Mouse (Mus musculus) mouse trophoblast stem cell (cell line): Measurements from ENCODE around the gene Dclk1.

Experiments
- in situ Hi-C, 2 experiments: fragments of 300-500 bp; cut with MseI, MboI; formaldehyde crosslinking; loops; 2 replicates in 1 of 2; 3 replicates in 1 of 2; pipeline ENCODE4 v1.15.1; 2025

Dclk1 gene

DNA sequence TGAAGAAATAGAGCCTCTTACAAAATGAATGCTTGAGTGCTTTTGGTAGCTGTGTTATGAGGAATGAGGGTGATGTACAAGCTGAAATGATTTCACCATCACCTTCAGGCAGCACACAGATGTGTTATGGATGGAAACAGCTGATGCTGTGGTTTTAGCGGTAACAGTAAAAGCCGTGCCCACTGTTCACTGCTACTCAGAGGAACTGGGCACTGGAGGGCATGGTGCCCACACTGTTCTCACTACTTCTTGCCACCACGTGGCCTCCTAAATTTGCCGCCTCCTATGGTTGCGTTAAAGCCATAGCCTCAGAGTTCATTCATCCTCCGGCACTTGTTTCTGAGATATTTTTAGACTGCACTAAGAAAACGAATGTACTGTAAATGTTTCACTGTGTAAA is 18.0 kb downstream of the Dclk1 start:
- in situ Hi-C loops: no loop called here

DNA sequence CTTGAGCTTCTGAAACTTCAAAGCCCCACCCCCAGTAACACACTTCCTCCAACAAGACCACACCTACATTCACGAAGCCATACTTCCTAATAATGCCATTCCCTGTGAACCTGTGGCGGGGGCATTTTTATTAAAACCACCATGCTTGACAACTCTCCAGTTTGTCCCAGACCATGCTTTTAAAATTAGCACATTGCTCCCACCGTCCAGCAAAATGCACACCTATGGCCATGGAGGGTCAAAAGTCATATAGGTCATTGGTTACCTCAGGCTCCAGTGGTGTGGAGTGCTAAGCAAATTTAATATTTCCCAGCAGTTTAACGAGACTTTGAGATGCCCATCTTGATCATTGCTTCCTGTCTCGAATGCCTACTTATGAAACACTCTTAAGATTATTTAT is 23.9 kb downstream of the Dclk1 start:
- in situ Hi-C loops: no loop called here

DNA sequence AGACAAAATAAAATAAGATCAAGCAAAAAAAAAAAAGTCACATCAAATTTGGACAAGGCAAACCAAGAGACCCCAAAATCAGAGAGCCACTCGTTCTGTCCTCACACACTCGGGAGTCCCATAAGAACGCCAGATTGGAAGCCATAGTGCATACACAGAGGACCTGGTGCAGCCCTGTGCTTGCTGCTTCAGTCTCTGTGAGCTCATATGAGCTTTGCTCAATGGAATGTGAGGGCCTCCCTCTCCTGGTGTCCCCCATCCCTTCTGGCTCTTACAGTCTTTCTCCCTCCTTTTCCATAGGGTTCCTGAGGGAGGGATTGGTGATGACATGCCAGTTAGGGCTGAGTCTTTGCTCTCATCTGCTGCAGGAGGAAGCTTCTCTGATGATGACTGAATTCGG is 27.6 kb downstream of the Dclk1 start:
- in situ Hi-C loops: no loop called here

DNA sequence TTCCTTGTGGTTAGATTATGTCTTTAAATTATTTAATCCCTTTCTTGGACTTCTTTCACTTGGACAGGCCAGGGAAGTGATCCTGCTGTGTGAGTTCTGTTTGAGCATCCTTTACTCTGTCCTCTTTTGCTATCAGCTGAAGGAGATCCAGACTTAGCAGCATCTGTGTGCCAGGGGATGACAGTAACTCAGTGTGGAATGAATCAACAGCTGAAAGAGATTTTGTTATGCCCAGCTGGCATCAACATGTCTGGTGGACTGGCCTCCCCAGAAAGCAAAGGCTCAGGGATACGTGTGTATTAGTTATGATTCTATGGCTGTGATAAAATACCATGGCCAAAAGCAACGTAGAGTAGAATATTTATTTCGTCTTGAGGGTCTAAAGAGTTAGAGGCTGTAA is 28.2 kb downstream of the Dclk1 start:
- in situ Hi-C loops: no loop called here

DNA sequence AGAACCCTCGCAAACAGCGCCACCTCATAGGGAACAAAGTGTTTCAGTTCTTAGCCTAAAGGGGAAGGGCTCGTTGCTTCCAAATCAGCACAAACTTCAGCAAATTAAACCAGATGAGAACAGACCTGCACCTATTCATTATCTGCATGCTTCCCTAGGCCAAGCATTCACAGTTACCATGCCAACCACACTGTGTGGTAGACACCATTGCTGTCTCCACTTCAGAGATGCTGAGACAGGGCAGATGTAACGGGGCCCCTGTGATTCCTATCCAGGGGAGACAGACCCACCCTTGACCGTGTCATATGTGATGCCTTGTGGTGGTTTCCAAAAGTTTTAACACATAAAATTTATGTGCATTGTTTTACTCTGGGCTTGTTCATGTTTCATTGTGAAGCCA is 28.8 kb downstream of the Dclk1 start:
- in situ Hi-C loops: no loop called here

DNA sequence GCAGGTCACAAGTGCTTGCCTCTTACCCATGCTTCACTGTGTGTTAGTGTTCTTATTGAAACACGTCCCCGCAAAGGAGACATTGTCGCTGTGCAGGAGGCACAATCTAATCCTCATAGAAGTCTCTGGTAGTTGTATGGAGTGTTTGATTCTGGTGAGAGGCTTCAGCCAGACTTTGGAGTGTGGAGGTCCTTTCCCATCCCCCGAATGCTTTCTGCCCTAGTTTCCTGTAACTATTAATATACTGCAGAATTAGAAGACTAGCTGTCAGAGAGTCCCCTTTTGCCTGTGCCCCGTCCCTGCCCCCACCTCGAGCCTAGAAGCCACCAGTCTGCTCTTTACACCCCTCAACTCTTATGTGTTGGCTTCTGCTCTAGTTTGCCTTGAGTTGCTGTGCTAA is 30.4 kb downstream of the Dclk1 start:
- in situ Hi-C loops: no loop called here

DNA sequence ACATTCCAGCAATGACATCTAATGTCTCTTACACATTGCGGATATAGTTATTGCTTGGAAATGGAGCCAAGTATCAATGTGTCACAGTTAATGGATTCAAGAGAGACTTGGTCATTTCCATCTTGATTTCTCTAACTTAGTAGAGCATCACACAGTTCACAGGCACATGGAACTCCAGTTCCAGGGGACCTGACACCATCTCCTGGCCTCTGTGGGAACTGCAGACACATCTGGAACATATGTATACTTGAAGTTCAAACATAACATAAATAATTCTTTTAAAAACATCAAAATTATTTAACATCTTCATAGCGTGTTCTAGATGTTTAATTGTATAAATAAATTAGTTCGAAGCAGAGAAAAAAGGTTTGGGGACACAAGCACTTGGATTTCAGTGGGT is 34.3 kb downstream of the Dclk1 start:
- in situ Hi-C loops: no loop called here

DNA sequence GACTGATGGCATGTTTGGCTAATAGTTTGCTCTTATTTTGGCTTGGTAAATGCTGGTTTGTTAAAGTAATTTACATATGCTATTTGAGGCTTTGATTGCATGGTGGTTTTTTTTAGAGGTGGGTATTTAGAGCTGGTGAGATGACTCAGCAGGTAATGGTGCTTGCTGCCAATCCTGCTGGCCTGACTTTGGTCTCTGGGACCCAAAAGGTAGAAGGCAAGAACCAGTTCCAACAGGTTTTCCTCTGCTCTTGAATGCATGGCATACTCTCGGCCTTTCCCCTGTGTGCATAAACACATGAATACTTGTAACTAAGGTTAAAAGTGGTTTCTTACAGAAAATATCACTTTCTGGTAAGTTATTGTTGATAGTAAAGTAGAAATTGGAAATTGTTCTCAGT is 34.7 kb downstream of the Dclk1 start:
- in situ Hi-C loops: no loop called here

DNA sequence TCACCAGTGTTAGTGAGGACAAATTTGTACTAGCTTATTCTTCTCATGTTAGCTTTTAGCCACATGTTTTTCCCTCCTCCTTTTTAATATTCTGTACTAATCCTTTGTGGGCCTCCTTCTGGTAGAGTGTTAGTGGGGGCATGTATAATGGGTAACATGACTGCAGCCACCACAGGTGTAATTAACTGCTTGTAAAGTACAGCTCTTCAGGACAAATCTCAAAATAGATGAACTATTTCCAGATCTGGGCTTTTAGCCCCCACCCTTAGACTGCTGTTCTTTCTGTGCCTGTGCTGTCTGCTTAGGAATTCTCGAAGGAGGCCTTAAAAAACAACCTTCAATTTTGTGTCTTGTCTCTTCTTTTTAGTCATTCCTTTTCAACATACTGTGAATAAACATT is 35.7 kb downstream of the Dclk1 start:
- in situ Hi-C loops: no loop called here

DNA sequence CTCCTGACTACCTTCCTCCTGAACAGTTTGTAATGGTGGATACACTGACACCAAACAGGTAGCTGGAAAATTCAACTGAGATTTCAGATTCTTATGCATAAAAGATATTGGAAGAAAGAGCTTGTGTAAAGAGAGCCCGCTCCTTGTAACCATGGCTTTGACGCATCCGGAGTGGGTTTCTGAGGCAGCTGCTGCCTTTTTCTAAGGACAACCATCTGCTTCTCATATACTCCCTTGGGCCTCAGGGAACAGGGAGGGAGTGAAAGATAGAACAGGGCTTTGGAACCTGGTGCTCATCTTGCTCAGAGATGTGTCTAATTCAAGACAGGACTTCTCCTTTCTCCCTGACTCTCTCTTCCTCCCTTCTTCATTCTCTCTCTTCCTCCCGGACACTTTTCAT is 37.8 kb downstream of the Dclk1 start:
- in situ Hi-C loops: no loop called here

DNA sequence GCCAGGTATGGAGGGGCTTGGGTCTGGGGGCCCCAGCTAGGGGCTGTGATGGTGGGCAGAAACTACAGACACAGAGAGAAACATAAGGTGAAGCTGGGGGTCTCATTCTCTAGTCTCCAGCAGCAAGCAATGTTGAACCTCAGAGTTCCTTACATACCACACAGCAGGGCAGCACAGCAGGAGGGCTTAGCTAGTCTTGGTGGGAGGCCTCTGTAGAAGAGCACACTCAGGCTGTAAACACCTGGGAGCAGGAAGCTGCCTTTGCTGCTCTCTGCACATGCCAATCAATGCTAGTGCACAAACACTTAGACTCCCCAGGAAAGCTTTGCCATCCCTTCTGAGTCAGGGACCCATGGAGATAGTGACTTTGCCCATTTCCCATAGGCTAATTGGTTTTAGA is 38.3 kb downstream of the Dclk1 start:
- in situ Hi-C loops: no loop called here

DNA sequence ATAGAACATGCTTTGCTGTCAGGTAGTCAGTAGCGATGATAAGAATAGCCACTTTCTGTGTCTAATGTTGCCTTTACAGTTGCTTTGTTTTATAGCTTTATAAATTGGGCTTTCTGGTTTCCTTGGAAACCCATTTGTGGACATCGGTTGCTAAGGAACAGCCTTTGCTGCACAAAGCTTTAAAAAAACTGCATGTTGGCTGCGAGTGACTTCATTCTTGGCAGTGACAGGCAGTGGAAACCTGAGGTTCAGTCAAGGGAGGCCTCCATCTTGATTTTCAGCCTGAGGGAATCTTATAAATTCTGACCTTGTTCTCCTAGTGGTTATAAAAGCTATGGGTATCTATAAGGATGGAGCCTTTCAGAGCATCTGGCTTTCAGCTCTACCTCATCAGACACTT is 42.1 kb downstream of the Dclk1 start:
- in situ Hi-C loops: no loop called here

DNA sequence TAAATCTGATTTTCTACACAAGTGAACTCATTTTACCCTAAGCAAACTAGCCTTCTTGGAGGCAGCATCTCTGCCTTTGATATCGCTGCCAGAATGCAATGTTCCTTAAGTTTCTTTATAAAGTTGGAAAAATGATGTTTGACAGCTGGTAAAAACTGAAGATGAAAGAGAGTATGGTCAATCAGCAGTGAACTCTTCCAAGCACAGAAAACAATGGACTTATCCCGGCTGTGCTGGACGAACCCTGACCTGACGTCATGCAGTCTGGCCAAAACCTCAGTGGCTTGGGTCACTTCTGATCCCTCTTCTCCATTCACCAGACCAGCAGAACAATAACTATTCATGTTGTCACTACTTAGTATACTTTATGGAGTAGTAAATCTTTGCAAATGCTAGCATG is 46.6 kb downstream of the Dclk1 start:
- in situ Hi-C loops: no loop called here

DNA sequence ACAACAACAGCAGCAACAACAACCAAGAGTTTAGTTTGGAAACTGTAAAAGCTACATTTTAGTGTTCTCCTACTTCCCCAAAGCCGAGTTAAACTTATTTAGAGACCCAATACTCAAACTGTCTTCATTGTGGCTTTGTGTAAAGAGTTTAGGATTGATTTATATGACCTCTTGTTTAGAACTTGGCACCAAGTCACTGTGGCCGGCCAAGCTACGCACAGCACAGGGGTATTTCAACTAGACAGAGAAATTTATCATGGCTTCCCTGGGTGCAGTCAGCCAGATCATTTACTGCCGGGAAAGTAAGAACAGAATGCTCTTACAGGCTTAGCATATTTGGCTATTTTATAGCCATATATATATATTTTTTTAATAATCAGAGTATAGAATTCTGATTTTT is 49.8 kb downstream of the Dclk1 start:
- in situ Hi-C loops: no loop called here

DNA sequence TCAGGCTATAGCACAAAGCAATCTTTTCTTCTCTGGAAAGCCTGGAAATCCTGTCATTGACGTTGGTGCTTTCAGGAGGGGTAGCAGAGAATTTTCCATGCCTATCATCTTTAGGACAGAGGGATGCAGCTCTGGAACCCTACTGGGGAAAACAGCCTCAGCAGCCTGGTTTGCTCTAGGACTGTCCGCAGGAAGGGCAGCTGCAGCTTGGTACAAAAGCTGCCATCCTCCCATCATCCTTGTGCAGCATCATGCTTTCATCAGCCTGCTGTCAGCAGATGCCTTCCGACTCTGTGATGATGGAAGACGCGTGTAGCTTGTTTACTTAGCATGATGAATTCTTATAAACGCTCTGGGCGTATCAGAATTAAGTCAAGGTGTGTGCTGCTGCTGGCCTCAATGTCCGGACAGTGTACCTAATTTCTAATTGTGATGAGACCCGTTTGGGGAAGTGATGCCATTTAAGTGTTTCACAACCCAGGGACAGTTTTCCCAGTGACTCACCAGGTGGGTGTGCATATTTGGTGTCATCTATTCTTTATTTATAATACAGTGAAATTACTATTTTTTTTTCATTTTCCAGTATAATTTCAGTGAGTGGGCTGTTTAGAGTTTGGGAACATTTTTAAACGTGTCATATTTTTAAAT is 50.7 kb downstream of the Dclk1 start:
- in situ Hi-C loops: no loop called here

DNA sequence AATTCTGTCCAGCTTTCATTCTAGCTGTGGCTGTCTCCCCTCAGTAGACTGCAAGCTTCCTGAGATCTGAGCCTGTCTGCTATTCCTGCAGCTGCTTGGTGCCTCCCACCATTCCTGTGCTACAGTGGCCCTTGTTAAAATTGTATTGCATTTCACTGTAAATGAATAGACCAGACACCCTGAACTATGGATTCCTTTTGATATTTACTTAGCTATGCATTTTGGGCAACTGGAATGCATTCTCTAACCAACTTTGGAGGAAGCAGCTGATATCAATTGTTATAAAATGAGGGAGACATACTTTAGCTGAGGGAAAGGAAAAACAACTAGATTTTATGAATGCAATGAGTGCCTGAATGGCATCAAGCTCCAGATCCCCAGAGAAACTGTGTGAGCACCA is 63.5 kb downstream of the Dclk1 start:
- in situ Hi-C loops: no loop called here

DNA sequence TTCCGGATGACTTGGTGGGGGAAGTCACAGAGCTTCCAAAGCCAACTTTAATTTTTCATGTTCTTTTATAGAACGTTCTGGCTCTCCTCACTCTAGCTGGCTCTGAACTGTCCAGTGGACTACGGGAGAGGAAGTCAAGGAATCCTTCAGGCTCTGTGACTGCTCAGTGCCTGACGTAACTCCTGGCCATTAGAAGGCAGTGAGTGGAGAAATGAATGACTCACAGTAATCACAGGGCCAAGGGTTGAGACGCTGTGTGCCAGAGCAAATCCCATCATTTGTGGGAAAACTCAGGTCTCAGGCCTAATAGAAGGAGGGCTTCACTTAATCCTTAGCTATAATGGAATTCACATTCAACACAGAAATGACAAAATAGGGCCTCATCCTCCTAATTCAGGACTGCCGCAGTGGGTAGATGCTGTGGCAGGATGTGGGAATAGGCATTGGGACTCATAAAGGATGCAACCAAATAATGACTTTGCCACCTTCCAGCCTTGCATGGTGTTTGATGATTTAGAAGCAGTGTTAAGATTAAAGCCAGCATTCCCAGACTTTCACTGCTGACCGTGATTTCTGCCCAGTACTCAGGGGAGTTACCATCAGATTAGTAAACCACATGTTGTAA is 65.5 kb downstream of the Dclk1 start:
- in situ Hi-C loops: no loop called here

DNA sequence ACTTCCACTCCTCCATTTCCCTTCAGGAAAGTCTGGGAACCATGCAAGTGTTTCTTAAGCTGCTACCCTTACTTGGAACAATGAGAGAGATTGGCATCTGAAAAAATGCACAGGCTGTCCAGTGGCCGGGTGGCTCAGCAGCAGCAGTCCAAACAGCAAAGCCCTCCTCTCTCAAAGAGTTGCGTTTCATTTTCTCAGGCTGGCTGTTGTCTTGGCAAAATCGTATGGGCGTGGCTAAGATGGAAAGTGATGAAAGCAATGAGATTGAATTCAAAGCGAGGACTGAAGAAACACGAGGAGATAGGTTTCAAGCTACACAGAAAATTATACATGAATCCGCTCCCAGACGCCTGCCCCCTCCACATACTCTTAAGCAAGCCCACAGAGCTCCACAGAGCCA is 67.8 kb downstream of the Dclk1 start:
- in situ Hi-C loops: no loop called here

DNA sequence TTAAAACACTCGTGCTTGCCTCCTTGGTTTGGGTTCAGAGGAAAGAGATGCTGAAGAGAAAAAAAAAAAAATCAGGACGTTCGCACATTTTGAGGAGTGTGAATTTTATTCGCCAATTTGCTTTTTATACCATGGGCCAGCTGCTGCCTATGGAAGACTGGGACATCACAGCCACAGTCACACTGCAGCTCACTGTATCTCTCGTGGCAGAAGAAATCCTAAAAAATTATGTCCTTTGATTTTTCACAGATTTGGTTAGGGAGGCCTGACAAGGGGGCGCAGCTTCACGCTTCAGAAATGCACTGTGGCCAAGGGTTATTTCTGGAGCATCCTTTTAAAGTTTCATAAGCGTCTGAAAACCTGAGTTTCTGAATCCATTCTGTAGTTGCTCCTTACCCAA is 73.7 kb downstream of the Dclk1 start:
- in situ Hi-C loops: no loop called here

DNA sequence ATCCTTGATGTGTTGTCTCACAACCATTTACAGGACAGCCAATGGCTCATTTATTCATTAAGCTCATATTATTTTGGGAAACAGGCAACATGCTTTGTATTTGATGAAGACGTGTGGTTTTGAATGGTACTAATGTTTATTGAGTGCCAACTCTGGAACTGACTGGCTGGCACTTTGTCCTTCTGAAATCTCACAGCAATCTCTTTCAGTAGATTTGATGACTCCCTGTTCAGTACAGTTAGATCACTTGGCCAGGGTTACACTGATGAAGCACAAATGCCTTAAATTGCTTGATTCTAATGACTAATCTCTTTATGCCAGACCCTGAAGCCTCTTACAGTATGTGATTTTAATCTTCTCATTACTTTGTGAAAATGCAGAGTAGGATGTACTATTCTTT is 75.9 kb downstream of the Dclk1 start:
- in situ Hi-C loops: no loop called here

DNA sequence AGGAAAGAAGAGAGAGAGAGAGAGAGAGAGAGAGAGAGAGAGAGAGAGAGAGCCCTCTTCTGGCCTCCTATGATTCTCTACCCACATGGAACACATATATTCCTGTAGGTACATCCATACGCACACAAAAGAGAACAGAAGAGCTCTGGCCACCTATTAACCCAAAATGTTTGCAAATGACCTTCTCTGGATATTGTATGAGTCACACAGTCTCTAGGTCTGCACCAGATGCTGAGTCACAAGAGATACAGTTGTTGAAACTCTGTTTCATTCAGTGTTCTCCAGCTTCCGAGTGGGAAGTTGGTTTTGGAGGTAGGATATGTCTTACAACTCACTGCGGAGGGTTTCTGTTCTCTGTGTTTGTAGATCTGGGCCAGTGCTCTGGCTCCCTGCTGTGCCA is 78.4 kb downstream of the Dclk1 start:
- in situ Hi-C loops: no loop called here

DNA sequence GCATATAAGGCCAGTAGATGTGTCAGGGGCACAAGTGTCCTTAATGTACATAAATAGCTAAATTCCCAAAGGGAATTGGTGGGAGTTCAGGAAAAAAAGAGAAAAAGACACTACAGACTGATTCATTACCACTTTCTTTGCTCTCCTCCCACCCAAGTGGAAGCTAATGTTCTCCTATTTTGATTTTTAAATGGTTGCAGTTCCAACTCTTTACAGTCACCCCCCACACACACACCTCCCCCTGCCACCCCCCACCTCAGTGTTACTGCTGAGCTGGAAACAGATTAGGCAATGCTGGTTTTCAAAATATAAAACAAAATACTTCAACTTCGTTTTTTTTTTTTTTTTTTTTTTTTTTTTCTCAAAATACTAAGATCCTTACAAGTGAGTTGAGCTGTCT is 81.9 kb downstream of the Dclk1 start:
- in situ Hi-C loops: no loop called here

DNA sequence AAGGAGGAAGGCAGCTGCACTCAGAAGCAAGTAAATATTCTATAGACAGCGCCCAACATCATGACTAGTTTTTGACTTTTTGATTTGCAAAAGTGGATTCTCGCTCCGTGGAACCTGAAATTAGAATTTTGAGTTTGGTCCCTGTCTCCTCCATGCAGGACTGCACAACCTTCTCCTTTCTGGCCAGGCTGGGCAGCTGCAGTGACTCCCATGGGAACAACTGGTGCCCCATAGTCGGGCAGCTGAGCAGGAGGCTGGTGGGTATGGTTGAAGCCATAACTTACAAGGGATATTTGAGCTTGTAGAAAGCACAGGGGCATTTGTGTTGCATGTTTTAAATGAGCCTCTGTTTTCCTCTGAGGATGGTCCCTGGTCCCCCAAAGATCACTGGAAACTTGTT is 88.3 kb downstream of the Dclk1 start:
- in situ Hi-C loops: no loop called here

DNA sequence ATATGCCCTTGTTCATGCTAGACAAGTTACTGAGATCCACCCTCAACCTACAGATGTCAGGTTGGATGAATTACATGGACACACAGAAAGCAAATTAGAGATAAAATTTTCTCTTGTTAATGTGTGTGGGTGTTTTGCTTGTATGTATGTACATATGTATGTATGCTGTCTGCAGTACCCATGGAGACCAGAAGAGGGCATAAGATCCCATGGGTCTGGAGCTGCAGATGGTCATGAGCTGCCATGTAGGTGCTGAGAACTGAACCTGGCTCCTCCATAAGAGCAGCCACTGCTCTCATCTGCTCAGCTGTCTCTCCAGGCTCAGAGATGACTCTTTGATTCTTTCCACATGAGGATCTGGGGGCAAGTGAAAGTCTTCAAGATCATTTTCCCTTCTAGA is 89.5 kb downstream of the Dclk1 start:
- in situ Hi-C loops: no loop called here
